Mouse (Mus musculus): ENCODE results near the gene Rnf6.
"Not testable (repeated sequence)": the region's sequence is repeated elsewhere in the genome, so short reads cannot be mapped to it uniquely, and the experiment has no call there.

The Rnf6 gene

GRCm38 (mm10) chr5:146190501-146191269 is 30.7 kb downstream of the Rnf6 start:
- H3K4me3 ChIP-seq (replicated peaks; ENCODE audit: low read length) = no peak overlapping the region
- no peak for TF ChIP-seq POU5F1 (IDR thresholded peaks at IDR 0.05; ENCODE audit: borderline replicate concordance, low read length)
- TF ChIP-seq NANOG (IDR thresholded peaks at IDR 0.05; ENCODE audit: borderline replicate concordance, low read length) = no peak
- H3K4me1 ChIP-seq (replicated peaks; ENCODE audit: low read depth, low read length) = no peaks in the 10 kb centered on the region
- no peaks in the 10 kb centered on the region for H3K27me3 ChIP-seq (ENCODE audit: insufficient read depth, low read length)
- no peaks in the 10 kb centered on the region for H3K36me3 ChIP-seq (ENCODE audit: insufficient read depth, low read length)
- H3K9me3 ChIP-seq (ENCODE audit: low read length) = no peaks in the 10 kb centered on the region

GRCm38 (mm10) chr5:146190093-146190492 is 31.3 kb downstream of the Rnf6 start:
- TF ChIP-seq NANOG (IDR thresholded peaks at IDR 0.05; ENCODE audit: borderline replicate concordance, low read length) = no peak
- TF ChIP-seq CTCF (conservative IDR thresholded peaks at IDR 0.05; ENCODE audit: low read length) = no peak
- TF ChIP-seq POU5F1 (IDR thresholded peaks at IDR 0.05; ENCODE audit: borderline replicate concordance, low read length) = no peak
- no peak overlapping the region for H3K4me3 ChIP-seq (replicated peaks; ENCODE audit: low read length)
- no peaks in the 10 kb centered on the region for H3K9me3 ChIP-seq (ENCODE audit: low read length)
- no peaks in the 10 kb centered on the region for H3K4me1 ChIP-seq (replicated peaks; ENCODE audit: low read depth, low read length)
- no peaks in the 10 kb centered on the region for H3K27me3 ChIP-seq (ENCODE audit: insufficient read depth, low read length)
- H3K36me3 ChIP-seq (ENCODE audit: insufficient read depth, low read length) = no peaks in the 10 kb centered on the region

GRCm38 (mm10) chr5:146188712-146189111 is 32.6 kb downstream of the Rnf6 start:
- H3K36me3 ChIP-seq (ENCODE audit: insufficient read depth, low read length) = no peaks in the 10 kb centered on the region
- no peak overlapping the region for H3K4me3 ChIP-seq (replicated peaks; ENCODE audit: low read length)
- TF ChIP-seq CTCF (conservative IDR thresholded peaks at IDR 0.05; ENCODE audit: low read length) = no peak
- no peak for TF ChIP-seq POU5F1 (IDR thresholded peaks at IDR 0.05; ENCODE audit: borderline replicate concordance, low read length)
- no peak for TF ChIP-seq NANOG (IDR thresholded peaks at IDR 0.05; ENCODE audit: borderline replicate concordance, low read length)
- peaks cover 3% of the 10 kb centered on the region; the same call in 1 of the 2 replicates for H3K9me3 ChIP-seq (ENCODE audit: low read length)
- no peaks in the 10 kb centered on the region for H3K4me1 ChIP-seq (replicated peaks; ENCODE audit: low read depth, low read length)
- no peaks in the 10 kb centered on the region for H3K27me3 ChIP-seq (ENCODE audit: insufficient read depth, low read length)

- no peak for TF ChIP-seq POU5F1 (IDR thresholded peaks at IDR 0.05; ENCODE audit: borderline replicate concordance, low read length)
- TF ChIP-seq CTCF (conservative IDR thresholded peaks at IDR 0.05; ENCODE audit: low read length) = no peak
- TF ChIP-seq NANOG (IDR thresholded peaks at IDR 0.05; ENCODE audit: borderline replicate concordance, low read length) = no peak
- no peaks in the 10 kb centered on the region for H3K4me1 ChIP-seq (replicated peaks; ENCODE audit: low read depth, low read length)
- no peaks in the 10 kb centered on the region for H3K36me3 ChIP-seq (ENCODE audit: insufficient read depth, low read length)
- no peaks in the 10 kb centered on the region for H3K27me3 ChIP-seq (ENCODE audit: insufficient read depth, low read length)
- H3K4me3 ChIP-seq (replicated peaks; ENCODE audit: low read length) = no peak overlapping the region
- H3K9me3 ChIP-seq (ENCODE audit: low read length) = peaks cover 8% of the 10 kb centered on the region; the same call in 1 of the 2 replicates
Measured at GRCm38 (mm10) chr5:146188144-146188543, 33.2 kb downstream of the Rnf6 start.

- H3K27me3 ChIP-seq (ENCODE audit: insufficient read depth, low read length); H3K9me3 ChIP-seq (ENCODE audit: low read length); H3K4me1 ChIP-seq (replicated peaks; ENCODE audit: low read depth, low read length); H3K4me3 ChIP-seq (replicated peaks; ENCODE audit: low read length); H3K36me3 ChIP-seq (ENCODE audit: insufficient read depth, low read length): not testable (repeated sequence)
- peak; percentile 40 for TF ChIP-seq CTCF (conservative IDR thresholded peaks at IDR 0.05; ENCODE audit: low read length)
Measured at GRCm38 (mm10) chr5:146187441-146187840, 33.9 kb downstream of the Rnf6 start.

GRCm38 (mm10) chr5:146185204-146185603 is 36.2 kb downstream of the Rnf6 start, which contains the start of gene 1700001J03Rik:
Gene 1700001J03Rik, minus strand, starts transcription at chr5:146185304.
- not testable (repeated sequence) for H3K36me3 ChIP-seq (ENCODE audit: insufficient read depth, low read length); H3K27me3 ChIP-seq (ENCODE audit: insufficient read depth, low read length); H3K4me1 ChIP-seq (replicated peaks; ENCODE audit: low read depth, low read length); H3K4me3 ChIP-seq (replicated peaks; ENCODE audit: low read length)
- H3K9me3 ChIP-seq (ENCODE audit: low read length) = peaks cover 30% of the 10 kb centered on the region

- not testable (repeated sequence) for H3K27me3 ChIP-seq (ENCODE audit: insufficient read depth, low read length); H3K4me1 ChIP-seq (replicated peaks; ENCODE audit: low read depth, low read length); H3K36me3 ChIP-seq (ENCODE audit: insufficient read depth, low read length); H3K4me3 ChIP-seq (replicated peaks; ENCODE audit: low read length)
- peaks cover 60% of the 10 kb centered on the region for H3K9me3 ChIP-seq (ENCODE audit: low read length)
Measured at GRCm38 (mm10) chr5:146172744-146173143, 48.6 kb downstream of the Rnf6 start.

GRCm38 (mm10) chr5:146170621-146171020 is 50.7 kb downstream of the Rnf6 start, which contains the start of gene Gm6309:
Gene Gm6309, minus strand, starts transcription at chr5:146170721.
- H3K36me3 ChIP-seq (ENCODE audit: insufficient read depth, low read length); H3K4me3 ChIP-seq (replicated peaks; ENCODE audit: low read length); H3K4me1 ChIP-seq (replicated peaks; ENCODE audit: low read depth, low read length); H3K27me3 ChIP-seq (ENCODE audit: insufficient read depth, low read length): not testable (repeated sequence)
- H3K9me3 ChIP-seq (ENCODE audit: low read length) = peaks cover 42% of the 10 kb centered on the region

GRCm38 (mm10) chr5:146160439-146160838 is 60.9 kb downstream of the Rnf6 start, which contains the start of gene Gm5565:
Gene Gm5565, minus strand, starts transcription at chr5:146160539.
- not testable (repeated sequence) for H3K27me3 ChIP-seq (ENCODE audit: insufficient read depth, low read length); H3K4me3 ChIP-seq (replicated peaks; ENCODE audit: low read length); H3K9me3 ChIP-seq (ENCODE audit: low read length); H3K36me3 ChIP-seq (ENCODE audit: insufficient read depth, low read length); H3K4me1 ChIP-seq (replicated peaks; ENCODE audit: low read depth, low read length)

Data from E14TG2a.4 (cell line).